In the genomic region with DNA sequence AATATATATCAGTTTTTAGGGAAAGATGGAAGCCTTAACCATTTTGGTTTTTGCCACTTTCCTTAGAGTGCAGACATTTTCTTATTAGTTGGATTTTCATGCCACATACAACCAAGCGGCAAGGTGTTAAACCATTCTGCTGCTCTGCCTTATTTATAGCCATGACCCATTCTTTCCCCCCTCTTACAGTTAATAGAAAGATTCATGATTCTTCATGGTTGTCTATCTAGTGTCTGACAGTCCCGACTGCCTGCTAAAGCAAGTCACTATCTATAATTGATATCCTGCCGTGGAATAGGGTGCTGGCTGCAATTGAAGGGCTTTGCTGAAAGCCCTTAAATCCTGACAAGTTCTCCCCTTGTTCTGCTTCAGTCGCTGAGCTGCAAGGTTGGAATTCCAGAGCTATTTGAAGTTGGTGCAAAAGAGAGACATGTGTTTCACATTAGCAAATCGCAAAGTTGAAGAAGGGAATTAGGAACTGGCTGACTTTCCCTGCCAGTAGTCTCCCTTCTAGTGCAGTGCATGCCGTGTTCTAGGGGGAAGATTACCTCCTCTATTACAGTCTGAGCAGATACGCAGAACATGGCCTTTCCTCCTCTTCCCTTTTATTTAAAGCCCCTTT, we compare ENCODE assay signal across 12 mouse cellular contexts.
DNase-seq lines count a peak whose midpoint lies in the region; ATAC-seq and TF ChIP-seq lines count a peak whose summit lies in the region.
"Had no signal": no experiment of that assay in that cellular context is flagged by ENCODE, and none has a peak within 500 bp of the region (broad histone marks: within the 10 kb centered on the region; RNA-seq: fewer than 3 reads in every experiment).

No protein-coding gene starts in this region.

- ATAC-seq in forebrain, embryonic 12.5 days (ENCODE audit: low FRiP score), result no peak
- no peak for ATAC-seq in forebrain, embryonic 14.5 days
- ATAC-seq in limb, embryonic 14.5 days (ENCODE audit: low FRiP score, low read depth), result peak; percentile 78; the same call in 1 of the 2 replicates
- no peak for ATAC-seq in megakaryocyte progenitor cell, adult 5-6 weeks (replicated peaks; ENCODE audit: poor library complexity)
- ATAC-seq: forebrain, embryonic 15.5 days had no signal

- no peak overlapping the region for H3K4me3 ChIP-seq in forebrain, embryonic 12.5 days (replicated peaks)
- no peak overlapping the region for H3K4me3 ChIP-seq in forebrain, embryonic 14.5 days (ENCODE audit: low read depth, low read length)
- H3K4me3 ChIP-seq in embryonic facial prominence, embryonic 10.5 days, result no peak overlapping the region
- no peak overlapping the region for H3K4me3 ChIP-seq in limb, embryonic 14.5 days (replicated peaks; ENCODE audit: low read length)
- H3K4me3 ChIP-seq in thymus, adult 2 months (ENCODE audit: control insufficient read depth, insufficient read depth, low read length), result no peak overlapping the region
- H3K4me3 ChIP-seq: forebrain, embryonic 15.5 days had no signal

- TF ChIP-seq POLR2A in limb, embryonic 14.5 days (IDR thresholded peaks at IDR 0.05; ENCODE audit: borderline replicate concordance, extremely low read depth, insufficient read depth, insufficient read length), result no peak
- TF ChIP-seq POLR2A in thymus, adult 2 months (IDR thresholded peaks at IDR 0.05; ENCODE audit: control insufficient read depth, extremely low read depth, insufficient read depth, low read length, poor library complexity), result no peak

- WGBS in forebrain, embryonic 12.5 days, result 57% methylated on average over 7 of the region's 7 CpGs
- 59% methylated on average over 7 of the region's 7 CpGs for WGBS in forebrain, embryonic 14.5 days
- WGBS in embryonic facial prominence, embryonic 10.5 days, result 25% methylated on average over 7 of the region's 7 CpGs
- 9% methylated on average over 7 of the region's 7 CpGs for WGBS in limb, embryonic 14.5 days
- 92% methylated on average over 7 of the region's 7 CpGs for WGBS in thymus, adult 2 months

- DNase-seq in forebrain, embryonic 14.5 days (ENCODE audit: low spot score), result no peak
- DNase-seq in kidney, postnatal 14 days, result peak; percentile 6
- no peak for DNase-seq in kidney, adult 11 months
- DNase-seq in embryonic facial prominence, embryonic 10.5 days (ENCODE audit: low spot score), result peak; percentile 48
- DNase-seq in limb, embryonic 14.5 days (ENCODE audit: low spot score), result peak; percentile 72
- DNase-seq in thymus, adult 2 months, result no peak
- DNase-seq: adrenal gland, postnatal 14 days; cerebellum, adult 9-10 months; liver had no signal

- no peaks in the 10 kb centered on the region for H3K27me3 ChIP-seq in forebrain, embryonic 12.5 days
- no peaks in the 10 kb centered on the region for H3K27me3 ChIP-seq in forebrain, embryonic 14.5 days (replicated peaks; ENCODE audit: control insufficient read depth, insufficient read depth, low read length)
- no peaks in the 10 kb centered on the region for H3K27me3 ChIP-seq in embryonic facial prominence, embryonic 10.5 days (replicated peaks; ENCODE audit: low read depth, poor library complexity, severe bottlenecking)
- no peaks in the 10 kb centered on the region for H3K27me3 ChIP-seq in limb, embryonic 14.5 days (ENCODE audit: control insufficient read depth, insufficient read depth, low read length)
- no peaks in the 10 kb centered on the region for H3K27me3 ChIP-seq in thymus, adult 2 months (ENCODE audit: control insufficient read depth, insufficient read depth, low read length)
- H3K27me3 ChIP-seq: forebrain, embryonic 15.5 days had no signal

- H3K9ac ChIP-seq in forebrain, embryonic 12.5 days, result no peak overlapping the region
- H3K9ac ChIP-seq in forebrain, embryonic 14.5 days (ENCODE audit: low read length), result no peak overlapping the region
- H3K9ac ChIP-seq in limb, embryonic 14.5 days (ENCODE audit: low read depth, low read length, severe bottlenecking), result no peak overlapping the region
- H3K9ac ChIP-seq: forebrain, embryonic 15.5 days had no signal

- H3K9me3 ChIP-seq in forebrain, embryonic 12.5 days, result no peaks in the 10 kb centered on the region
- H3K9me3 ChIP-seq in forebrain, embryonic 14.5 days (replicated peaks; ENCODE audit: control insufficient read depth, low read length), result no peaks in the 10 kb centered on the region
- H3K9me3 ChIP-seq in embryonic facial prominence, embryonic 10.5 days, result no peaks in the 10 kb centered on the region
- no peaks in the 10 kb centered on the region for H3K9me3 ChIP-seq in limb, embryonic 14.5 days (ENCODE audit: control insufficient read depth, low read length)
- H3K9me3 ChIP-seq: forebrain, embryonic 15.5 days had no signal

- H3K27ac ChIP-seq in forebrain, embryonic 12.5 days, result 0 out of 2 replicates have a peak overlapping the region, but pooled peaks have one; percentile 13
- no peak overlapping the region for H3K27ac ChIP-seq in forebrain, embryonic 14.5 days (ENCODE audit: low read depth, low read length)
- no peak overlapping the region for H3K27ac ChIP-seq in embryonic facial prominence, embryonic 10.5 days (replicated peaks)
- H3K27ac ChIP-seq in limb, embryonic 14.5 days (replicated peaks; ENCODE audit: low read depth, low read length), result peak overlapping the region; percentile 9; the same call in 1 of the 2 replicates
- H3K27ac ChIP-seq in thymus, adult 2 months (ENCODE audit: control insufficient read depth, insufficient read depth, low read length), result no peak overlapping the region
- H3K27ac ChIP-seq: forebrain, embryonic 15.5 days had no signal

- H3K4me2 ChIP-seq in forebrain, embryonic 12.5 days, result no peak overlapping the region
- H3K4me2 ChIP-seq in forebrain, embryonic 14.5 days (ENCODE audit: low read length), result no peak overlapping the region
- H3K4me2 ChIP-seq in limb, embryonic 14.5 days (replicated peaks; ENCODE audit: low read depth, low read length, severe bottlenecking), result no peak overlapping the region
- H3K4me2 ChIP-seq: forebrain, embryonic 15.5 days had no signal

- no peaks in the 10 kb centered on the region for H3K4me1 ChIP-seq in forebrain, embryonic 12.5 days
- no peaks in the 10 kb centered on the region for H3K4me1 ChIP-seq in forebrain, embryonic 14.5 days (ENCODE audit: control insufficient read depth, insufficient read depth, low read length)
- H3K4me1 ChIP-seq in embryonic facial prominence, embryonic 10.5 days, result peaks cover 47% of the 10 kb centered on the region
- H3K4me1 ChIP-seq in limb, embryonic 14.5 days (ENCODE audit: control insufficient read depth, insufficient read depth, low read length), result peaks cover 30% of the 10 kb centered on the region
- no peaks in the 10 kb centered on the region for H3K4me1 ChIP-seq in thymus, adult 2 months (replicated peaks; ENCODE audit: control insufficient read depth, insufficient read depth, low read length)
- H3K4me1 ChIP-seq: forebrain, embryonic 15.5 days had no signal

- peaks cover 47% of the 10 kb centered on the region for H3K36me3 ChIP-seq in forebrain, embryonic 12.5 days (replicated peaks)
- peaks cover 32% of the 10 kb centered on the region for H3K36me3 ChIP-seq in forebrain, embryonic 14.5 days (ENCODE audit: control insufficient read depth, insufficient read depth, low read length)
- peaks cover 64% of the 10 kb centered on the region for H3K36me3 ChIP-seq in embryonic facial prominence, embryonic 10.5 days (replicated peaks)
- H3K36me3 ChIP-seq in limb, embryonic 14.5 days (ENCODE audit: control insufficient read depth, insufficient read depth, low read length), result peaks cover 63% of the 10 kb centered on the region
- H3K36me3 ChIP-seq in thymus, adult 2 months (ENCODE audit: control insufficient read depth, insufficient read depth, low read length), result no peaks in the 10 kb centered on the region

- TF ChIP-seq CTCF in thymus, adult 2 months (IDR thresholded peaks at IDR 0.05; ENCODE audit: borderline replicate concordance, control insufficient read depth, extremely low read depth, insufficient read depth, low read length, poor library complexity), result no peak

Comparison
In these comparisons a context has a peak if more than half of its experiments do, and no peak if none do; other contexts are left out.
1. H3K27ac ChIP-seq: peak in forebrain, embryonic 12.5 days (single experiment) and limb, embryonic 14.5 days (single experiment); none in forebrain, embryonic 14.5 days (single experiment), embryonic facial prominence, embryonic 10.5 days (single experiment) and thymus, adult 2 months (single experiment).
2. DNase-seq: peak in kidney, postnatal 14 days (single experiment), embryonic facial prominence, embryonic 10.5 days (single experiment) and limb, embryonic 14.5 days (single experiment); none in forebrain, embryonic 14.5 days (single experiment), kidney, adult 11 months (single experiment) and thymus, adult 2 months (single experiment).